Mouse (Mus musculus) ES-E14 (cell line): Measurements from ENCODE around the gene Gm20683. TPM values are rescaled to one million over a fixed set of nuclear protein-coding genes. Genes with fewer than 3 reads are reported as not detected.

Experiments
- DNase-seq: peaks from one replicate; pipeline ENCODE4 v3.0.0-alpha.2; 2013; ENCODE audit warnings: low read depth, low spot score
- H3K27ac ChIP-seq: 2 replicates; pipeline ENCODE4 v1.5.1; 2012; ENCODE audit warnings: low read depth, mild to moderate bottlenecking, low read length, moderate library complexity, mixed read lengths; ENCODE audit not compliant: poor library complexity, insufficient read depth, severe bottlenecking
- H3K36me3 ChIP-seq: 2 replicates; pipeline ENCODE4 v1.6.1; 2012; ENCODE audit warnings: mild to moderate bottlenecking, low read length, moderate library complexity, mixed read lengths; ENCODE audit not compliant: control insufficient read depth, poor library complexity, insufficient read depth, severe bottlenecking
- H3K4me1 ChIP-seq, 2 experiments: fragments of 150-350 bp in 1 of 2; sonication (generic) in 1 of 2; 2 replicates each; pipeline ENCODE4 v1.6.1; 2012; ENCODE audit warnings: low read length in 2 of 2, mild to moderate bottlenecking in 1 of 2, mixed read lengths in 1 of 2; ENCODE audit not compliant: control insufficient read depth in 2 of 2, insufficient read depth in 2 of 2, poor library complexity in 1 of 2
- H3K4me3 ChIP-seq, 2 experiments: fragments of 150-350 bp in 1 of 2; sonication (generic) in 1 of 2; 2 replicates each; pipeline ENCODE4 v1.5.1; 2012; ENCODE audit warnings: low read length in 2 of 2, low read depth in 1 of 2, mild to moderate bottlenecking in 1 of 2, mixed read lengths in 1 of 2; ENCODE audit not compliant: insufficient read depth in 1 of 2, poor library complexity in 1 of 2, severe bottlenecking in 1 of 2
- H3K9ac ChIP-seq: 2 replicates; pipeline ENCODE4 v1.6.1; 2012; ENCODE audit warnings: low read depth, mild to moderate bottlenecking, low read length, mixed read lengths; ENCODE audit not compliant: poor library complexity, insufficient read depth, severe bottlenecking
- H3K9me3 ChIP-seq: fragments of 150-350 bp; sonication (generic); 2 replicates; pipeline ENCODE4 v1.6.1; 2012; ENCODE audit warnings: low read depth, mild to moderate bottlenecking, low read length; ENCODE audit not compliant: control insufficient read depth, insufficient read depth
- CHD2 ChIP-seq: IDR thresholded peaks from 2 replicates; pipeline ENCODE4 v1.6.1; 2014; ENCODE audit warnings: mild to moderate bottlenecking, low read depth, low read length, inconsistent platforms
- HCFC1 ChIP-seq: IDR thresholded peaks from 2 replicates; pipeline ENCODE4 v1.6.1; 2012; ENCODE audit warnings: low read length, inconsistent platforms, borderline replicate concordance; ENCODE audit not compliant: insufficient read depth
- MAFK ChIP-seq: IDR thresholded peaks from 2 replicates; pipeline ENCODE4 v1.6.1; 2014; ENCODE audit warnings: mild to moderate bottlenecking, low read depth, low read length, inconsistent platforms; ENCODE audit not compliant: insufficient read depth
- ZC3H11A ChIP-seq: IDR thresholded peaks from 2 replicates; pipeline ENCODE4 v1.6.1; 2012; ENCODE audit warnings: low read depth, mild to moderate bottlenecking, inconsistent platforms, low read length, borderline replicate concordance
- ZNF384 ChIP-seq: IDR thresholded peaks from 2 replicates; pipeline ENCODE4 v1.6.1; 2012; ENCODE audit warnings: low read depth, low read length, inconsistent platforms
- in situ Hi-C, 2 experiments: fragments of 600-800 bp; cut with MboI; formaldehyde crosslinking; loops; one replicate each; pipeline ENCODE4 v1.15.1; 2025; ENCODE audit warnings: low sequenced_read_pairs in 2 of 2, inconsistent platforms in 1 of 2; ENCODE audit not compliant: unreplicated experiment in 2 of 2
- total RNA-seq: library from RNA; depleted of rRNA; stranded (reverse); fragments of 300-350 nt; gene quantifications from 2 replicates; pipeline ENCODE4 v1.2.3, GENCODE M21; 2012

The Gm20683 gene
- total RNA-seq, 1 experiment = 2.0 TPM

- in situ Hi-C loops = no loop called here
- no peak for TF ChIP-seq HCFC1
- no peak for TF ChIP-seq ZC3H11A
- no peak overlapping the region for H3K4me3 ChIP-seq
- peaks cover 0 to 7% of the 10 kb centered on the region in 2 experiments; a peak in 2 of 4 replicates for H3K4me1 ChIP-seq
- no peak overlapping the region for H3K27ac ChIP-seq
- no peak overlapping the region for H3K9ac ChIP-seq
- H3K9me3 ChIP-seq = no peaks in the 10 kb centered on the region
- H3K36me3 ChIP-seq = no peaks in the 10 kb centered on the region
- no peak for DNase-seq
Measured at GRCm38 (mm10) chr17:25863681-25864080, 22.1 kb upstream of the Gm20683 start.

GRCm38 (mm10) chr17:25861704-25862612 is 20.4 kb upstream of the Gm20683 start:
- H3K9me3 ChIP-seq = no peaks in the 10 kb centered on the region
- peak overlapping the region; percentile 87 for H3K9ac ChIP-seq
- peak overlapping the region; percentile 69 to 77 for H3K4me3 ChIP-seq
- peaks cover 0 to 7% of the 10 kb centered on the region in 2 experiments; a peak in 1 of 4 replicates for H3K4me1 ChIP-seq
- TF ChIP-seq CHD2 (no peak), ZC3H11A (no peak), ZNF384 (no peak), MAFK (no peak), HCFC1 (no peak)
- no peak overlapping the region for H3K27ac ChIP-seq
- DNase-seq = no peak
- in situ Hi-C loops = no loop called here
- peaks cover under 1% of the 10 kb centered on the region; the same call in 1 of the 2 replicates for H3K36me3 ChIP-seq

- in situ Hi-C loops = no loop called here
- no peaks in the 10 kb centered on the region for H3K9me3 ChIP-seq
Measured at GRCm38 (mm10) chr17:25860832-25861703, 19.5 kb upstream of the Gm20683 start, which contains the start of gene Wdr90. TSS of gene Wdr90 (minus strand) at chr17:25861501.

GRCm38 (mm10) chr17:25860229-25860628 is 18.7 kb upstream of the Gm20683 start:
- Histone ChIP-seq H3K36me3 (peaks cover 2% of the 10 kb centered on the region; the same call in 1 of the 2 replicates), H3K9ac (no peak overlapping the region), H3K4me3 (no peak overlapping the region), H3K4me1 (peaks cover 0 to 4% of the 10 kb centered on the region in 2 experiments; a peak in 1 of 4 replicates), H3K27ac (no peak overlapping the region), H3K9me3 (no peaks in the 10 kb centered on the region)
- in situ Hi-C loops = no loop called here
- no peak for TF ChIP-seq CHD2
- no peak for DNase-seq

More at GRCm38 (mm10) chr17:25860832-25861703, 19.5 kb upstream of the Gm20683 start, which contains the start of gene Wdr90:
- Histone ChIP-seq H3K9ac (peak within 1 kb of the TSS; percentile 87), H3K27ac (no peak within 1 kb of the TSS), H3K4me1 (peaks cover 0 to 3% of the 10 kb centered on the region in 2 experiments; a peak in 1 of 4 replicates), H3K36me3 (peaks cover 2% of the 10 kb centered on the region; the same call in 1 of the 2 replicates), H3K4me3 (peak within 1 kb of the TSS; percentile 69 to 77)
- TF ChIP-seq HCFC1 = no peak; the same call in 1 of the 2 replicates
- no peak for TF ChIP-seq ZNF384
- TF ChIP-seq ZC3H11A = no peak
- no peak for TF ChIP-seq MAFK
- no peak for TF ChIP-seq CHD2
- no peak for DNase-seq
